Mouse (Mus musculus): ENCODE measurements around the gene S100g. TPM values are rescaled to one million over a fixed set of nuclear protein-coding genes. Genes with fewer than 3 reads are reported as not detected.

Gene S100g
- 0.68 TPM in 1 of 2 replicates, not detected in the other for polyA plus RNA-seq (2016; fragmentation: Nextera tagmentation; extraction: Ambion mirVana)

GRCm38 (mm10) chrX:162964383-162964782 lies at the start of gene S100g:
TSS of gene S100g (minus strand) at chrX:162964599.
- H3K4me3 ChIP-seq: no peak within 1 kb of the TSS
- H3K27ac ChIP-seq: no peak within 1 kb of the TSS
- peaks cover 3% of the 10 kb centered on the region for H3K27me3 ChIP-seq
- H3K36me3 ChIP-seq: no peaks in the 10 kb centered on the region
- no peaks in the 10 kb centered on the region for H3K4me1 ChIP-seq
- H3K9me3 ChIP-seq (replicated peaks): no peaks in the 10 kb centered on the region
- no peak for ATAC-seq (ENCODE audit: low FRiP score)
- H3K9ac ChIP-seq: no peak within 1 kb of the TSS
- H3K4me2 ChIP-seq (replicated peaks): no peak within 1 kb of the TSS
- 45% methylated on average over 3 of the region's 3 CpGs for WGBS

- no peaks in the 10 kb centered on the region for H3K4me1 ChIP-seq
- H3K27me3 ChIP-seq: no peaks in the 10 kb centered on the region; the same call in 1 of the 2 replicates
- no peak overlapping the region for H3K4me3 ChIP-seq
- no peak for ATAC-seq (ENCODE audit: low FRiP score)
- H3K4me2 ChIP-seq (replicated peaks): no peak overlapping the region
- no peak overlapping the region for H3K27ac ChIP-seq
- no peak overlapping the region for H3K9ac ChIP-seq
- H3K36me3 ChIP-seq: no peaks in the 10 kb centered on the region
- no peaks in the 10 kb centered on the region for H3K9me3 ChIP-seq (replicated peaks)
- 75% methylated on average over 3 of the region's 3 CpGs for WGBS
Observed at GRCm38 (mm10) chrX:162992121-162992520, 27.7 kb upstream of the S100g start.

GRCm38 (mm10) chrX:162991396-162991795 lies 27.0 kb upstream of the S100g start:
- H3K4me3 ChIP-seq: no peak overlapping the region
- ATAC-seq (ENCODE audit: low FRiP score): no peak
- no peak overlapping the region for H3K4me2 ChIP-seq (replicated peaks)
- WGBS: 74% methylated on average over 4 of the region's 4 CpGs
- H3K27ac ChIP-seq: no peak overlapping the region
- no peaks in the 10 kb centered on the region for H3K4me1 ChIP-seq
- no peaks in the 10 kb centered on the region for H3K36me3 ChIP-seq
- no peaks in the 10 kb centered on the region for H3K27me3 ChIP-seq
- no peaks in the 10 kb centered on the region for H3K9me3 ChIP-seq (replicated peaks)
- H3K9ac ChIP-seq: no peak overlapping the region

GRCm38 (mm10) chrX:162986876-162987495 lies 22.6 kb upstream of the S100g start:
- no peaks in the 10 kb centered on the region for H3K9me3 ChIP-seq (replicated peaks)
- no peak overlapping the region for H3K4me3 ChIP-seq
- no peak for ATAC-seq (ENCODE audit: low FRiP score)
- no peaks in the 10 kb centered on the region for H3K27me3 ChIP-seq
- WGBS: 95% methylated on average over 10 of the region's 10 CpGs
- no peak overlapping the region for H3K27ac ChIP-seq
- H3K4me1 ChIP-seq: no peaks in the 10 kb centered on the region
- no peak overlapping the region for H3K9ac ChIP-seq
- H3K36me3 ChIP-seq: 0 out of 2 replicates have a peak, but pooled peaks cover 3% of the 10 kb centered on the region
- H3K4me2 ChIP-seq (replicated peaks): no peak overlapping the region

GRCm38 (mm10) chrX:162976194-162976593 lies 11.8 kb upstream of the S100g start:
- no peaks in the 10 kb centered on the region; the same call in 1 of the 2 replicates for H3K27me3 ChIP-seq
- 87% methylated on average over 3 of the region's 3 CpGs for WGBS
- H3K9me3 ChIP-seq (replicated peaks): no peaks in the 10 kb centered on the region
- no peak for ATAC-seq (ENCODE audit: low FRiP score)
- H3K4me2 ChIP-seq (replicated peaks): no peak overlapping the region
- H3K9ac ChIP-seq: no peak overlapping the region
- no peak overlapping the region for H3K27ac ChIP-seq
- no peaks in the 10 kb centered on the region for H3K36me3 ChIP-seq
- H3K4me1 ChIP-seq: no peaks in the 10 kb centered on the region
- no peak overlapping the region for H3K4me3 ChIP-seq

- ATAC-seq (ENCODE audit: low FRiP score): no peak
- 75% methylated on average over 8 of the region's 8 CpGs for WGBS
- H3K36me3 ChIP-seq: no peaks in the 10 kb centered on the region
- no peak overlapping the region for H3K9ac ChIP-seq
- H3K4me2 ChIP-seq (replicated peaks): no peak overlapping the region
- no peaks in the 10 kb centered on the region for H3K9me3 ChIP-seq (replicated peaks)
- H3K27me3 ChIP-seq: peaks cover 3% of the 10 kb centered on the region
- H3K4me1 ChIP-seq: no peaks in the 10 kb centered on the region
- no peak overlapping the region for H3K4me3 ChIP-seq
- no peak overlapping the region for H3K27ac ChIP-seq
Observed at GRCm38 (mm10) chrX:162967456-162967855, 3.1 kb upstream of the S100g start.

- no peak for ATAC-seq (ENCODE audit: low FRiP score)
- no peak overlapping the region for H3K4me2 ChIP-seq (replicated peaks)
- no peaks in the 10 kb centered on the region for H3K36me3 ChIP-seq
- H3K4me3 ChIP-seq: no peak overlapping the region
- no peak overlapping the region for H3K9ac ChIP-seq
- H3K4me1 ChIP-seq: no peaks in the 10 kb centered on the region
- peaks cover 5% of the 10 kb centered on the region for H3K27me3 ChIP-seq
- 40% methylated on average over 4 of the region's 4 CpGs for WGBS
- H3K9me3 ChIP-seq (replicated peaks): no peaks in the 10 kb centered on the region
- no peak overlapping the region for H3K27ac ChIP-seq
Observed at GRCm38 (mm10) chrX:162963840-162964239, 559 bp downstream of the S100g start.

GRCm38 (mm10) chrX:162957921-162958320 lies 6.5 kb downstream of the S100g start:
- Histone ChIP-seq H3K27me3 (peaks cover 3% of the 10 kb centered on the region), H3K4me2 (replicated peaks) (no peak overlapping the region), H3K9me3 (replicated peaks) (no peaks in the 10 kb centered on the region), H3K4me1 (no peaks in the 10 kb centered on the region), H3K4me3 (no peak overlapping the region), H3K36me3 (no peaks in the 10 kb centered on the region), H3K9ac (no peak overlapping the region), H3K27ac (no peak overlapping the region)
- no peak for ATAC-seq (ENCODE audit: low FRiP score)
- 81% methylated on average over 3 of the region's 3 CpGs for WGBS

GRCm38 (mm10) chrX:162949811-162950439 lies 14.5 kb downstream of the S100g start:
- H3K27me3 ChIP-seq: no peaks in the 10 kb centered on the region
- H3K4me2 ChIP-seq (replicated peaks): no peak overlapping the region
- no peaks in the 10 kb centered on the region for H3K36me3 ChIP-seq
- no peak overlapping the region for H3K9ac ChIP-seq
- no peaks in the 10 kb centered on the region for H3K4me1 ChIP-seq
- no peaks in the 10 kb centered on the region for H3K9me3 ChIP-seq (replicated peaks)
- no peak for ATAC-seq (ENCODE audit: low FRiP score)
- WGBS: 35% methylated on average over 3 of the region's 3 CpGs
- no peak overlapping the region for H3K4me3 ChIP-seq
- no peak overlapping the region for H3K27ac ChIP-seq

- Histone ChIP-seq H3K4me3 (no peak overlapping the region), H3K4me1 (no peaks in the 10 kb centered on the region), H3K27ac (no peak overlapping the region), H3K27me3 (0 out of 2 replicates have a peak, but pooled peaks cover 5% of the 10 kb centered on the region), H3K9me3 (replicated peaks) (no peaks in the 10 kb centered on the region), H3K4me2 (replicated peaks) (no peak overlapping the region), H3K9ac (no peak overlapping the region), H3K36me3 (no peaks in the 10 kb centered on the region; the same call in 1 of the 2 replicates)
- no peak for ATAC-seq (ENCODE audit: low FRiP score)
- WGBS: 96% methylated on average over 1 of the region's 1 CpGs
Observed at GRCm38 (mm10) chrX:162942027-162942426, 22.4 kb downstream of the S100g start.

- H3K27ac ChIP-seq: no peak overlapping the region
- peaks cover 15% of the 10 kb centered on the region for H3K36me3 ChIP-seq
- WGBS: 95% methylated on average over 2 of the region's 2 CpGs
- no peak overlapping the region for H3K9ac ChIP-seq
- no peak overlapping the region for H3K4me3 ChIP-seq
- no peaks in the 10 kb centered on the region for H3K4me1 ChIP-seq
- no peaks in the 10 kb centered on the region for H3K27me3 ChIP-seq
- no peak for ATAC-seq (ENCODE audit: low FRiP score)
- no peaks in the 10 kb centered on the region for H3K9me3 ChIP-seq (replicated peaks)
- H3K4me2 ChIP-seq (replicated peaks): no peak overlapping the region
Observed at GRCm38 (mm10) chrX:162931467-162931866, 32.9 kb downstream of the S100g start.

- Histone ChIP-seq H3K27me3 (0 out of 2 replicates have a peak, but pooled peaks cover 2% of the 10 kb centered on the region), H3K9me3 (replicated peaks) (no peaks in the 10 kb centered on the region), H3K4me3 (no peak overlapping the region), H3K36me3 (0 out of 2 replicates have a peak, but pooled peaks cover 5% of the 10 kb centered on the region), H3K9ac (no peak overlapping the region), H3K4me1 (no peaks in the 10 kb centered on the region), H3K4me2 (replicated peaks) (no peak overlapping the region), H3K27ac (no peak overlapping the region)
- no peak for ATAC-seq (ENCODE audit: low FRiP score)
- WGBS: 87% methylated on average over 8 of the region's 8 CpGs
Observed at GRCm38 (mm10) chrX:162921487-162922125, 42.8 kb downstream of the S100g start.

Data from hindbrain, embryonic 12.5 days (tissue).